1 mouse cellular context compared by ENCODE assay signal in the genomic region with DNA sequence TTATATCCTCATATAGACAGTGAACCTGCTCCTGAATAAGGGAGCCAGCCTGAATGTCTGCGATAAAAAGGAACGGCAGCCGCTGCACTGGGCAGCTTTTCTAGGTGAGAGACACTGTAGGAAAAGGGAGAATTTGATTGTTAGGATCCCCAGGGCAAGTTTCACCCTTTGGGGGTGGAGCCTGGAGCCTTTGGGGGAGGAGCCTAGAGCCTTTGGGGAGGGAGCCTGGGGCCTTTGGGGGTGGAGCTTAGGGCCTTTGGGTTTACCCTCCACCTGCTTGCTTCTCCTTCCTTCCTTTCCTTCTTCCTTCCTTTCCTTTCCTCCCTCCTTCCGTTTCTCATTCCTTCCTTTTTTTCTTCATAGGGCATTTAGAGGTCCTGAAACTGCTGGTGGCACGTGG.
TF ChIP-seq lines count a peak whose summit lies in the region.

No protein-coding gene starts in this region.

TF ChIP-seq in CH12.LX, 34 proteins besides CTCF, POLR2A, EP300 and RAD21 (continued from another document):
- TF ChIP-seq MXI1 (IDR thresholded peaks at IDR 0.05; ENCODE audit: low read depth, low read length), result no peak
- TF ChIP-seq GABPA (IDR thresholded peaks at IDR 0.05; ENCODE audit: insufficient replicate concordance, low read depth, low read length), result no peak
- no peak for TF ChIP-seq NRF1 (IDR thresholded peaks at IDR 0.05; ENCODE audit: low read depth, low read length)
- TF ChIP-seq MAX (IDR thresholded peaks at IDR 0.05; ENCODE audit: low read length), result no peak
- no peak for TF ChIP-seq NELFE (IDR thresholded peaks at IDR 0.05; ENCODE audit: low read depth, low read length)
- no peak for TF ChIP-seq ZKSCAN1 (IDR thresholded peaks at IDR 0.05; ENCODE audit: borderline replicate concordance, low read depth, low read length)
